Mouse (Mus musculus) CD4-positive, CD25-positive, alpha-beta regulatory T cell, adult 9 weeks (primary cell): ENCODE data around the gene Vamp8. TPM values are rescaled to one million over a fixed set of nuclear protein-coding genes. Genes with fewer than 3 reads are reported as not detected.

Experiments
- polyA plus RNA-seq: library from polyadenylated mRNA; unstranded; fragments of 100-300 nt; shearing (Covaris generic); gene quantifications from one replicate; pipeline ENCODE4 v1.2.1, GENCODE M21; 2017

Gene Vamp8
- polyA plus RNA-seq, result 307 TPM

GRCm38 (mm10) chr6:72389941-72390771 lies at the start of gene Vamp8:
Gene Vamp8, minus strand, starts transcription at chr6:72390703.

GRCm38 (mm10) chr6:72439355-72440185 lies 49.1 kb upstream of the Vamp8 start, which contains the start of gene Mat2a:
Gene Mat2a, minus strand, starts transcription at chr6:72439558.

GRCm38 (mm10) chr6:72414076-72414756 lies 23.7 kb upstream of the Vamp8 start, which contains the start of gene Ggcx:
Gene Ggcx, plus strand, starts transcription at chr6:72414308.

GRCm38 (mm10) chr6:72380131-72380770 lies 10.3 kb downstream of the Vamp8 start, which contains the start of gene Vamp5:
Gene Vamp5, minus strand, starts transcription at chr6:72380468.

GRCm38 (mm10) chr6:72366844-72367443 lies 23.6 kb downstream of the Vamp8 start, which contains the start of gene Rnf181:
Gene Rnf181, minus strand, starts transcription at chr6:72366956.

GRCm38 (mm10) chr6:72355066-72355911 lies 35.2 kb downstream of the Vamp8 start, which contains the start of gene Tmem150a:
Gene Tmem150a, plus strand, starts transcription at chr6:72355447.

GRCm38 (mm10) chr6:72347166-72347941 lies 43.1 kb downstream of the Vamp8 start, which contains the start of gene 0610030E20Rik:
Gene 0610030E20Rik, plus strand, starts transcription at chr6:72347317.

GRCm38 (mm10) chr6:72345074-72345567 lies 45.4 kb downstream of the Vamp8 start, which contains the start of gene Usp39:
Gene Usp39, minus strand, starts transcription at chr6:72345184.

Other genes with a start within 250 kb of the Vamp8 start
- gene Atoh8, start 155.1 kb downstream of the Vamp8 start, polyA plus RNA-seq, result not detected
- gene Sftpb, start 86.1 kb downstream of the Vamp8 start, polyA plus RNA-seq, result not detected
- 14.7 TPM for gene Usp39, start 45.5 kb downstream of the Vamp8 start, polyA plus RNA-seq
- gene 0610030E20Rik, start 43.4 kb downstream of the Vamp8 start, polyA plus RNA-seq, result 33.4 TPM
- gene Tmem150a, start 35.3 kb downstream of the Vamp8 start, polyA plus RNA-seq, result 0.73 TPM
- gene Rnf181, start 23.7 kb downstream of the Vamp8 start, polyA plus RNA-seq, result 161 TPM
- 60.0 TPM for gene Vamp5, start 10.2 kb downstream of the Vamp8 start, polyA plus RNA-seq
- 14.6 TPM for gene Ggcx, start 23.6 kb upstream of the Vamp8 start, polyA plus RNA-seq
- gene Mat2a, start 48.9 kb upstream of the Vamp8 start, polyA plus RNA-seq, result 396 TPM
- gene Sh2d6, start 131.0 kb upstream of the Vamp8 start, polyA plus RNA-seq, result not detected
- 460 TPM for gene Capg, start 153.7 kb upstream of the Vamp8 start, polyA plus RNA-seq
- 25.4 TPM for gene Elmod3, start 207.7 kb upstream of the Vamp8 start, polyA plus RNA-seq
- gene Retsat, start 207.8 kb upstream of the Vamp8 start, polyA plus RNA-seq, result 9.4 TPM
- gene Tgoln1, start 226.3 kb upstream of the Vamp8 start, polyA plus RNA-seq, result 139 TPM